Mouse (Mus musculus): ENCODE measurements around the gene Gm20388.

GRCm38 (mm10) chr8:119862749-119863148, 47.9 kb upstream of the Gm20388 start:
- no peak for TF ChIP-seq GATA1 (IDR thresholded peaks at IDR 0.05; ENCODE audit: borderline replicate concordance, low read length)
- TF ChIP-seq TAL1 (conservative IDR thresholded peaks at IDR 0.05; ENCODE audit: low read depth, low read length), result no peak
- no peak for TF ChIP-seq POLR2AphosphoS5 (IDR thresholded peaks at IDR 0.05; ENCODE audit: insufficient replicate concordance, low read depth, low read length)
- no peak for TF ChIP-seq CTCF (IDR thresholded peaks at IDR 0.05; ENCODE audit: low read depth, low read length)
- TF ChIP-seq GATA2 (IDR thresholded peaks at IDR 0.05; ENCODE audit: borderline replicate concordance, low read depth, low read length), result no peak

Measured in G1E (cell line).